Mouse (Mus musculus) neutrophil, adult 59 days (primary cell): ENCODE results near the gene Zkscan5. TPM values are rescaled to one million over a fixed set of nuclear protein-coding genes. Genes with fewer than 3 reads are reported as not detected.

Source experiments
- total RNA-seq, 2 experiments: library from RNA; stranded (reverse); gene quantifications; 1 replicate in 1 of 2; 2 replicates in 1 of 2; pipeline ENCODE4 v1.2.4; 2023

The Zkscan5 gene
- total RNA-seq: 1 to 10 TPM; 4.2 to 7.5 TPM

GRCm38 (mm10) chr5:145203936-145204691 is at the start of gene Zkscan5:
Gene Zkscan5 (plus strand): TSS chr5:145204562.

GRCm38 (mm10) chr5:145166536-145167305 is 37.6 kb upstream of the Zkscan5 start, which contains the start of the genes Ptcd1 and Cpsf4:
Gene Ptcd1 (minus strand): TSS chr5:145167108.
Gene Cpsf4 (plus strand): TSS chr5:145167213.

GRCm38 (mm10) chr5:145191962-145192361 is 12.4 kb upstream of the Zkscan5 start, which contains the start of gene Atp5j2:
Gene Atp5j2 (minus strand): TSS chr5:145192062.

GRCm38 (mm10) chr5:145201321-145201991 is 2.9 kb upstream of the Zkscan5 start, which contains the start of gene Zkscan14:
Gene Zkscan14 (minus strand): TSS chr5:145201868.

GRCm38 (mm10) chr5:145231367-145231871 is 27.1 kb downstream of the Zkscan5 start, which contains the start of gene Zfp655:
Gene Zfp655 (plus strand): TSS chr5:145231715.

Other genes with a start within 250 kb of the Zkscan5 start
- gene Smurf1, start 238.7 kb upstream of the Zkscan5 start, total RNA-seq: 10 to 100 TPM; 11.9 to 13.4 TPM
- gene Gm4871, start 171.8 kb upstream of the Zkscan5 start, total RNA-seq: not detected
- not detected for gene 1700018F24Rik, start 161.6 kb upstream of the Zkscan5 start, total RNA-seq
- gene Arpc1a, start 120.7 kb upstream of the Zkscan5 start, total RNA-seq: 10 to 100 TPM; 91.4 to 98.0 TPM
- not detected for gene Kpna7, start 120.5 kb upstream of the Zkscan5 start, total RNA-seq
- 1,000 to 10,000 TPM; 1,066 to 1,148 TPM for gene Arpc1b, start 90.3 kb upstream of the Zkscan5 start, total RNA-seq
- 10 to 100 TPM; 39.5 to 40.4 TPM for gene Pdap1, start 64.3 kb upstream of the Zkscan5 start, total RNA-seq
- 100 to 1,000 TPM; 131 to 134 TPM for gene Bud31, start 64.2 kb upstream of the Zkscan5 start, total RNA-seq
- 10 to 100 TPM; 15.9 to 17.0 TPM for gene Ptcd1, start 37.5 kb upstream of the Zkscan5 start, total RNA-seq
- gene Cpsf4, start 37.3 kb upstream of the Zkscan5 start, total RNA-seq: 10 to 100 TPM; 26.6 to 27.8 TPM
- 100 to 1,000 TPM in 1 of 2 experiments, 10 to 100 TPM in 1; 89.0 to 108 TPM for gene Atp5j2, start 12.5 kb upstream of the Zkscan5 start, total RNA-seq
- 10 to 100 TPM; 13.4 to 14.8 TPM for gene Zkscan14, start 2.7 kb upstream of the Zkscan5 start, total RNA-seq
- 10 to 100 TPM; 51.8 to 60.0 TPM for gene Zfp655, start 27.2 kb downstream of the Zkscan5 start, total RNA-seq
- gene Zscan25, start 75.9 kb downstream of the Zkscan5 start, total RNA-seq: 10 to 100 TPM in 1 of 2 experiments, 1 to 10 TPM in 1; 9.5 to 16.1 TPM
- gene Cyp3a57, start 140.7 kb downstream of the Zkscan5 start, total RNA-seq: not detected